Mouse (Mus musculus) c-Kit-positive CD71-negative TER-119-negative erythroid progenitor cells, embryonic 14.5 days (primary cell): ENCODE results near the gene Rab14.
A peak's percentile ranks its signal among the peaks of the same experiment; 100 is the strongest.

Source experiments
- DNase-seq: peaks from one replicate; pipeline ENCODE4 v3.0.0-alpha.2; 2013; ENCODE audit warnings: low read depth

Rab14 gene

DNA sequence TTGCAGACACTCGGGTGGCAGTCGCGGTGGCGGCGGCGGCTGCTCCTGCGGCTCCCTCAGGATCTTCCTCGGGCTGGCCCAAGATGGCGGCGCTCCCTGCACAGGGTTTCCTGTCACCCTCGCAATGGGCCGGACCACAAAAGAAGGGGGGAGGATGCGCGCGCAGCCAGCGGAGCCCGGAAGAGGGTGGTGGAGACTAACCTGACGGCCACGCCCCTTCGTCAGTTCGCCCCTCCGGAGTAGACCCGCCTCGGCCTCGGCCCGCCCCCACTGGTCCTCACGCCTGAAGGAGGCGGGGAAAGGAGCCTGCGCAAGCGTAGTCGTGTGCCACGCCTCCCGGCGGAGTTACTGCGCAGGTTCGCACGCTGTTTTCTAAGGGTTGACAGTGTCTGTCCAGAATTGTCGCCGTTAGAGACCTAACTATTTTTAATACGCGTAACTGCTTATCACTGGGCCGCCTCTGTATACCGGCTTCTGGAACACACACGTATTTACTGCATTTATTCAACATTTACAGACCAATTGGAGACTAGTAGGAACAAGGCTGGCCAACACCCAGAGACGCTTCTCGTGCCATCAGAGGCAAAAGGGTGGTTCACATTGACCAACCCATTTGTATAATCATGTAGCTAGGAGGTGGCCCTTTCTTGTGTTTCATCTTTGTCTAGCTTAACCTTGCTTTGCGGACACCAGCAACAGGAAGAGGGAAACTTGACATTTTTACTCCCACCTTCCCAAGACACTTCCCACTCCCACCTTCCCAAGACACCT is at the start of gene Rab14:
Gene Rab14, minus strand, starts transcription at position 223 of the 771 bp plus-strand sequence.
- DNase-seq: peak; percentile 99

- no peak for DNase-seq
These were observed 46.8 kb upstream of the Rab14 start for GRCm38 (mm10) chr2:35247763-35248162.

- no peak for DNase-seq
These were observed 43.3 kb upstream of the Rab14 start for GRCm38 (mm10) chr2:35244241-35244640.

GRCm38 (mm10) chr2:35235021-35235420 is 34.1 kb upstream of the Rab14 start:
- DNase-seq: no peak

GRCm38 (mm10) chr2:35233898-35234297 is 33.0 kb upstream of the Rab14 start:
- no peak for DNase-seq

GRCm38 (mm10) chr2:35232595-35233445 is 31.9 kb upstream of the Rab14 start:
- DNase-seq: no peak

DNA sequence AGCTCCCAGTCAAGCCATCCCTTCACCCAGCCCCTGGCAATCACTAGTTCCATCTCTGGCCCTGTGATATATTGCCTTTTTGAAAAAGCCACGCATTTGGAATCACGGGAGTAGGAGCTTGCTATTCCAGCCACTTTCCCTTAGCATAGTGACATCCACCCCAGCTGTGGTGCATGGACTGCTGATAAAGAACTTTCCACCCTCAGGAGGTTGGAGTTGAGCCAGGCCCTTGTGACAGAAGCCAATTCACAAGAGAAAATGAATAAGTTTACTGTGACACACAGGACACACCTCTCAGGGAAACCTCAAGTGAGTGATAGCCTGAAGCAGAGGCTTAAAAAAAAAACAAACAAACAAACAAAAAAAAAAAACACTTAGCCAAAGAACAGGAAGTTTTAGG is 31.0 kb upstream of the Rab14 start:
- no peak for DNase-seq

DNA sequence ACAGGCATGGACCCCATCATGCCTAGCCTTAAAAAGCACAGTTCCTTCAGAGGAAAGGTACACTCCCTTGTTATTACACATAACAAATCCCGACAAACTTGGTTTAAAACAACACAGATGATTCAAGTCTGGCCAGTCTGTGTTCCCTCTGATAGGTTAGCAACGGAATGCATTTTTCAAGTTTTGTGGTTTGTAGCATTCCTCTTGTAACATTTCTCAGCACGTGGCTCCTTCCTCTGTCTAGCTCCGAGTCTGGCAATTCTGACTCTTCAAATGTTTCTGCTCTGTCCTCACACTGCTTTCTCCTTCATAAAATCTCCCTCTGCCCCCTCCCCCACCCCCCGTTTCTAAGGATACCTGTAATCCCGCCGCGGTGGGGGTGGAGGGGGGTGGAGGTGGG is 29.3 kb upstream of the Rab14 start:
- DNase-seq: no peak

- no peak for DNase-seq
These were observed 27.2 kb upstream of the Rab14 start for GRCm38 (mm10) chr2:35228145-35228544.

DNA sequence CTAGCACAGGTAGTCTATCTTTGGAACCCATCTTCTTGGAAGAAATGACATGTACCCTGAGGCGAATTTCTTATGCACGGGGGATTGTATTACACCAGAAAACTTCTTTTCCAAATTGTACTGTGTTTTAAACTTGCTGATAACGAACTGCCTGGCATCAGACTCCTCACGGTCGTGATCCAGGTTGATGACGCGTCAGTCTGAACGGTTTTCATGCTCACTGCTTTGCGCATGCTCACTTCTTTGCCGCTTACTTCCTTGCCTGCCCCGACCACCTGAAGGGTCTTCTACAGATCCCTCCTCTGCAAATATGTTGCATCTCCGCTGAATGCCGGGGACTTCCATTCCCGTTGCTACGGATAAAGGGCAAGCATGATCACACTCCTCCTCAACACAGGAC is 23.4 kb upstream of the Rab14 start:
- no peak for DNase-seq

GRCm38 (mm10) chr2:35222822-35223391 is 22.0 kb upstream of the Rab14 start:
- DNase-seq: no peak

GRCm38 (mm10) chr2:35218736-35219135 is 17.8 kb upstream of the Rab14 start:
- DNase-seq: no peak

- DNase-seq: no peak
These were observed 15.8 kb upstream of the Rab14 start for GRCm38 (mm10) chr2:35216701-35217100.

GRCm38 (mm10) chr2:35215363-35215762 is 14.4 kb upstream of the Rab14 start:
- DNase-seq: no peak

- DNase-seq: peak; percentile 70
These were observed 14.0 kb upstream of the Rab14 start for GRCm38 (mm10) chr2:35214881-35215358.

- DNase-seq: no peak
These were observed 12.5 kb upstream of the Rab14 start for GRCm38 (mm10) chr2:35213345-35213910.

- no peak for DNase-seq
These were observed 10.8 kb upstream of the Rab14 start for GRCm38 (mm10) chr2:35211681-35212080.

DNA sequence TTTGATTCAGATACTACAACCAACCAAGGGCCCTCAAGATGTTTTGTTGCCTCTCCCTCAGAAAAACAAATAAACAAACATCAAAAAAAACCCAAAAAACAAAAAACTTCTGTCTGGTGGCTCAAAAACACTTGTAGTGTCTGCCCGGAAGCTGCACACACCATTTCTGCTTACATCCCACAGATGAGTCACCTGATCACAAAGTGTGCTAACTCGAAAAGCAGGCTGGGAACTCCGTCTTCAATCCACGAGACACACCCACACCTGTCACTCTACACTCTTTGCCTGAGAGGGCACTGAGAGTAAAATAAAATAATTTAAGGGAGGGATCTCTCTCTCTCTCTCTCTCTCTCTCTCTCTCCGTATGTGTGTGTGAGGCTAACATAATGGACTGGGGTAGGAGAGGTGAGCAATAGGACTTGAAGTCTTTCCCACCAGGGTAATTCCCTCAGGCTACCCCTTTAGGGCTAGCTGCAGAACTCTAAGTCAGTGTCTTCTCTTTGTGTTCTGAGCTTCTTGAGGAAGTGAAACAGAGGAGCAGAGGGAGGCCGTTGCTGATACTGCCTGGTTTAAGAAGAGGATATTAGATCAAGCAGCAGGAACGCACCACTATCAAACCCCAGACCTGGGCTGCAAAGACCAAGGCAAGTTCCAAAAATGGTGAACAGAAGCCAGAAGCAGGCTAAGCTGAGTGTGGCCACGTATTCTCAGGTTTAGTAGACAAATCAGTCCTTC is 8.2 kb upstream of the Rab14 start:
- no peak for DNase-seq

- DNase-seq: no peak
These were observed 7.1 kb upstream of the Rab14 start for GRCm38 (mm10) chr2:35208054-35208453.

GRCm38 (mm10) chr2:35206761-35207160 is 5.8 kb upstream of the Rab14 start:
- DNase-seq: no peak

DNA sequence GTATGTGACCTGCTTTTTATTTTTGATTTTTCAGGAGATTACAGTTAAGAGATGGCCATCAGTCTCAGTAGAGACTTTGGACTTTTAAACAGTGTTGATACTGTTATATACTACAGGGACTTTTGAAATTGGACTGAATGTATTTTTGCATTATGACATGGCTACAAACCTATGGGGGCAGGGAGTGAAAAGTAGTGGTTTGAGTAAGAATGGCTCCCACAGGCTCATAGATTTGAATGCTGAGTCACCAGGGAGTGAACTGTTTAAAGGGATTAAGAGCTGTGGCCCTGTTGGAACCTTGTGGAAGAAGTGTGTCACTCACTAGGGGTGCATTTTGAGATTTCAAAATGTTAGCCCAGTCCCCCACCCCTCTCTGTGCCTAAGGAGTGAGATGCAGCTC is 2.8 kb upstream of the Rab14 start:
- no peak for DNase-seq
